Mouse (Mus musculus) liver, postnatal 0 days (tissue): ENCODE measurements around the gene Capzb.

ENCODE experiments used
- CTCF ChIP-seq: sonication (generic); IDR thresholded peaks from 2 replicates; pipeline ENCODE4 v1.5.1; 2016; ENCODE audit warnings: antibody characterized with exemption, low read depth
- EP300 ChIP-seq: IDR thresholded peaks from 2 replicates; pipeline ENCODE4 v1.6.1; 2016; ENCODE audit warnings: antibody characterized with exemption, low read depth, mild to moderate bottlenecking

GRCm38 (mm10) chr4:139187930-139188329 lies 4.8 kb upstream of the Capzb start:
- TF ChIP-seq CTCF: no peak
- no peak for TF ChIP-seq EP300
